Mouse (Mus musculus): ENCODE measurements around the gene Dnajc1. TPM values are rescaled to one million over a fixed set of nuclear protein-coding genes. Genes with fewer than 3 reads are reported as not detected.

The Dnajc1 gene
- total and polyA plus RNA-seq, 2 experiments from 2014 or later = 15.2 to 20.2 TPM

DNA sequence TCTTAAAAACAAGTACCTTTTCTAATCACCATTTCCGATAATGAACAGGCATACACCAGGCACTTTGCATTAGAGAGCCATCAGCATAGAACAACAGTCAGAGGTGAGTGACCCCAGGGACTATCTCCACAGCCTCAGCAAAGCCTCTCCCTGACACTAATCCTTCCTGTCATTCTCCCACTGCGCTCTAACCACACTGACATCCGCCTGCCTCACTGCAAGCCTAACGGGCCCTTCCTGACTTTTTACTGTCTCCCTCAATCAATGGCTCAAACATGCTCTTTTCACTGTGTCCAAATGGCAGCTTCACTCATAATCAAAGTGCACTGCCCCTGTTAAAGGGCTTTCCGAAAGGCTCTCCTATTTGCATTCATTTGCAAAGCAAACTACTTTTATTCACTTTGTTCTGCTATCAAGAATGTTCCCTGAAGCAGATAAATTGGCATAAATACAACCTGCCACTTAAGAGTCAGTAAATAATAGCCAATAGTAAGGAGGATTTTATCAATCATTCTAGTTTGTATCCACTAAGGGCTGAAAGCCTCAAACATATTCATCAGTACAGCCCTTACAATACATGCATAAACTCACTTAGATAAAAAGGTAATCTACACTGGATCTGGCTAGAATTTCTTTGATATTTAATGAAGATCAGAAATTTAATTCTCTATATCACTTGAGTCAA lies 159.6 kb downstream of the Dnajc1 start:
- TF ChIP-seq CTCF (IDR thresholded peaks at IDR 0.05; ENCODE audit: low read depth) = no peak
- no peak for TF ChIP-seq EP300 (IDR thresholded peaks at IDR 0.05; ENCODE audit: low read depth)
- Histone ChIP-seq H3K4me1 (ENCODE audit: control insufficient read depth, insufficient read depth) (0 out of 2 replicates have a peak, but pooled peaks cover 5% of the 10 kb centered on the region), H3K36me3 (replicated peaks; ENCODE audit: control insufficient read depth, insufficient read depth, low read length) (peaks cover 4% of the 10 kb centered on the region; the same call in 1 of the 2 replicates), H3K9ac (replicated peaks; ENCODE audit: low read depth, low read length) (no peak overlapping the region), H3K27ac (ENCODE audit: low read depth) (no peak overlapping the region), H3K4me2 (ENCODE audit: low read depth, low read length) (no peak overlapping the region), H3K4me3 (ENCODE audit: low read depth, low read length) (no peak overlapping the region), H3K27me3 (ENCODE audit: control insufficient read depth, insufficient read depth, low read length) (no peaks in the 10 kb centered on the region), H3K9me3 (replicated peaks; ENCODE audit: control insufficient read depth, low read length) (no peaks in the 10 kb centered on the region)
- DNase-seq (ENCODE audit: low spot score) (no peak), ATAC-seq (ENCODE audit: insufficient read depth, low read depth) (no peak)
- WGBS = 34% methylated on average over 5 of the region's 5 CpGs

DNA sequence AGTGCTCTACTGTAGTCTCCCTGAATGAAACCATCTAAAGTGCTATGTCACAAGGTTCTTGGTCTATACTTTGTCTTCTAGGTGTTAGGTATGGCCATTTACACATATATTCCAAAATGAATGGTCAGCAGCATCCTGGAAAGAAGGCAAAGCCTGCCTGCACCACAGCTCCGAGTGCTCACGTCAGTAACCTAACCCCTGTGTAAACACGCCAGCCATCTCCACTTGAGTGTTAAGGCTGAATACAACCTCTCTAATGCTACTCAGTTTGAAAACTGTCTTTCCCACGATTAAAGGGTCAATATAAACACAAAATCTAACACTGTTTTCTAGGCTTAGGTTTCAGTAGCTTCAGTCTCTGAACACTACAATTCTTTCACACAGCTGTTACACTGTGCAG lies 161.5 kb downstream of the Dnajc1 start:
- Histone ChIP-seq H3K36me3 (replicated peaks; ENCODE audit: control insufficient read depth, insufficient read depth, low read length) (peaks cover 4% of the 10 kb centered on the region; the same call in 1 of the 2 replicates), H3K9ac (replicated peaks; ENCODE audit: low read depth, low read length) (no peak overlapping the region), H3K4me1 (ENCODE audit: control insufficient read depth, insufficient read depth) (0 out of 2 replicates have a peak, but pooled peaks cover 5% of the 10 kb centered on the region), H3K9me3 (replicated peaks; ENCODE audit: control insufficient read depth, low read length) (no peaks in the 10 kb centered on the region), H3K4me3 (ENCODE audit: low read depth, low read length) (no peak overlapping the region), H3K4me2 (ENCODE audit: low read depth, low read length) (no peak overlapping the region), H3K27ac (ENCODE audit: low read depth) (no peak overlapping the region), H3K27me3 (ENCODE audit: control insufficient read depth, insufficient read depth, low read length) (no peaks in the 10 kb centered on the region)
- TF ChIP-seq EP300 (IDR thresholded peaks at IDR 0.05; ENCODE audit: low read depth) (no peak), CTCF (IDR thresholded peaks at IDR 0.05; ENCODE audit: low read depth) (no peak)
- ATAC-seq (ENCODE audit: insufficient read depth, low read depth) = no peak
- no peak for DNase-seq (ENCODE audit: low spot score)
- 73% methylated on average over 4 of the region's 4 CpGs for WGBS

DNA sequence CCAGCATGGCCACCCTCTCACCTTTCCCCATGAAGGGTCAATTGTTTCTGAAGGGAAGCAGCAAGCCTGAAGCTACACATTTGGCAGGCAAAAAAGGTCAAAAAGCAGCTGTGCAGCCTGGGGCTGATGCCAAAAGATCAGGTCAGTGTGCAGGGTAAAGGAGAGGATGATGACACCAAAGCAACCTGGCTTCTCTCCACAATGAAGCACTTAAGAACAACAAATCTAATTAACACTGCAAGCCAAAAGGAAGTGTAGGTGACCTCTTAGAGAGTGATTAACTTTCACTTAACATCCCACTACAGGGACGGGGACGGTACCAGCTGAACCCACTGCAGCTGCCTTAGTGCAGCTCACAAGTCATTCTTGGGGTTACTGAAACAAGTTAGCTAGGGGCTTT lies 163.4 kb downstream of the Dnajc1 start:
- WGBS = 28% methylated on average over 2 of the region's 2 CpGs
- Histone ChIP-seq H3K27ac (ENCODE audit: low read depth) (no peak overlapping the region), H3K9ac (replicated peaks; ENCODE audit: low read depth, low read length) (no peak overlapping the region), H3K4me1 (ENCODE audit: control insufficient read depth, insufficient read depth) (0 out of 2 replicates have a peak, but pooled peaks cover 5% of the 10 kb centered on the region), H3K4me2 (ENCODE audit: low read depth, low read length) (no peak overlapping the region), H3K36me3 (replicated peaks; ENCODE audit: control insufficient read depth, insufficient read depth, low read length) (peaks cover 4% of the 10 kb centered on the region; the same call in 1 of the 2 replicates), H3K27me3 (ENCODE audit: control insufficient read depth, insufficient read depth, low read length) (no peaks in the 10 kb centered on the region), H3K9me3 (replicated peaks; ENCODE audit: control insufficient read depth, low read length) (no peaks in the 10 kb centered on the region), H3K4me3 (ENCODE audit: low read depth, low read length) (no peak overlapping the region)
- no peak for ATAC-seq (ENCODE audit: insufficient read depth, low read depth)
- TF ChIP-seq EP300 (IDR thresholded peaks at IDR 0.05; ENCODE audit: low read depth) (no peak), CTCF (IDR thresholded peaks at IDR 0.05; ENCODE audit: low read depth) (no peak)
- DNase-seq (ENCODE audit: low spot score) = no peak

DNA sequence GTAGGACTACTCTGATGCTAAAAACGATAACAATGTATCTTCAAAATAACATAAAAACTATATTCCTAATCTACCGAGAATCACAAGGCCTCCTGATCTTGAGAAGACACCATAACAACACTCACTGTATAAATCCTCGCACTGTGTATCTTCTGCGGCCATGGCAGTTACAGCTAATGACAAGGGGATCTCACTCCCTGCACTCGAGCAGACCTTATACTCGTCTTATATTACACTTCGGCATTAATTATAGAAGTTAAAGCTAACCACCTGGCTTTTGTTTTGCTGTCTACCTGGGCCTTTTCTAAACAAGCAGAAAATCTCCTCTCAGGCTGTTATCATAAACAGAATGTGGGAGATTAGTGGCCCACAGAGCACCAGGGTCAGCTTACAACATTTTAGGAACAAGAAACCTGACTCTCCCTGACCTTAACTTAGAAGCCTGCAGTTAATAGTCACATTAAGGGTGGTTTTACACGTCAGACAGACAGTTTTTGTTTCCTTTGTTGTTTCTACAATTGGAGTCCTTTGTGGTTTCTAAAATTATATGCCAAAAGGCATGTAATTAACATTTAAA lies 164.1 kb downstream of the Dnajc1 start:
- ATAC-seq (ENCODE audit: insufficient read depth, low read depth) (no peak), DNase-seq (ENCODE audit: low spot score) (no peak)
- TF ChIP-seq CTCF (IDR thresholded peaks at IDR 0.05; ENCODE audit: low read depth) (no peak), EP300 (IDR thresholded peaks at IDR 0.05; ENCODE audit: low read depth) (no peak)
- H3K4me1 ChIP-seq (ENCODE audit: control insufficient read depth, insufficient read depth) = 0 out of 2 replicates have a peak, but pooled peaks cover 5% of the 10 kb centered on the region
- no peak overlapping the region for H3K9ac ChIP-seq (replicated peaks; ENCODE audit: low read depth, low read length)
- H3K36me3 ChIP-seq (replicated peaks; ENCODE audit: control insufficient read depth, insufficient read depth, low read length) = peaks cover 4% of the 10 kb centered on the region; the same call in 1 of the 2 replicates
- H3K27ac ChIP-seq (ENCODE audit: low read depth) = no peak overlapping the region
- no peak overlapping the region for H3K4me3 ChIP-seq (ENCODE audit: low read depth, low read length)
- H3K4me2 ChIP-seq (ENCODE audit: low read depth, low read length) = no peak overlapping the region
- no peaks in the 10 kb centered on the region for H3K27me3 ChIP-seq (ENCODE audit: control insufficient read depth, insufficient read depth, low read length)
- no peaks in the 10 kb centered on the region for H3K9me3 ChIP-seq (replicated peaks; ENCODE audit: control insufficient read depth, low read length)
- 72% methylated on average over 8 of the region's 8 CpGs for WGBS

DNA sequence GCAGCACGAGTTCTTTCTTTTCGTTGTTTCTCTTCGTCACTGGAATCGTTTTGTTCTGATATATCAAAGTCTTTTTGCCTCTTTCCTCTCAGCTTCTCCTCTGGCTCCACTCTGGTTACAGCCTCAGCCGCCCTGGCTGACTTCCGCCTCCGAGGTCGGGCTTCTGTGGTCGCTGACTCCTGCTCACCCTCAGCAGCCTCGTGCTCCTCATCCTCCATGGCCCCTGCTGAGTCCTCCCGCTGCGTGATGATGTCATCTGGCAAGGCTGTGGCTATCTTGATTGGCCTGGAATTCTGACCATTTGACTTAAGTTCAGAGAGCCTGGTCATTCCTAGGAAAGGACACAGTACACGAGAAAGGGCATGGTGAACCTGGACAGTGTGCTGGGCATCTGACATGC lies 173.1 kb downstream of the Dnajc1 start:
- no peak for TF ChIP-seq CTCF (IDR thresholded peaks at IDR 0.05; ENCODE audit: low read depth)
- TF ChIP-seq EP300 (IDR thresholded peaks at IDR 0.05; ENCODE audit: low read depth) = no peak
- H3K4me1 ChIP-seq (ENCODE audit: control insufficient read depth, insufficient read depth) = peaks cover 24% of the 10 kb centered on the region
- no peaks in the 10 kb centered on the region for H3K27me3 ChIP-seq (ENCODE audit: control insufficient read depth, insufficient read depth, low read length)
- no peaks in the 10 kb centered on the region for H3K9me3 ChIP-seq (replicated peaks; ENCODE audit: control insufficient read depth, low read length)
- no peak overlapping the region for H3K4me3 ChIP-seq (ENCODE audit: low read depth, low read length)
- 51% methylated on average over 13 of the region's 13 CpGs for WGBS
- no peak overlapping the region for H3K4me2 ChIP-seq (ENCODE audit: low read depth, low read length)
- H3K36me3 ChIP-seq (replicated peaks; ENCODE audit: control insufficient read depth, insufficient read depth, low read length) = peaks cover 21% of the 10 kb centered on the region
- H3K27ac ChIP-seq (ENCODE audit: low read depth) = peak overlapping the region; percentile 65
- no peak overlapping the region for H3K9ac ChIP-seq (replicated peaks; ENCODE audit: low read depth, low read length)
- ATAC-seq (ENCODE audit: insufficient read depth, low read depth) (peak; percentile 44; the same call in 1 of the 2 replicates), DNase-seq (ENCODE audit: low spot score) (no peak)
